33 mouse cellular contexts compared by ENCODE assay signal in genomic region chr9:58763114-58763513, GRCm38 (mm10). TPM values are rescaled to one million over a fixed set of nuclear protein-coding genes. Genes with fewer than 3 reads are reported as not detected.
"Had no signal": no experiment of that assay in that cellular context is flagged by ENCODE, and none has a peak within 500 bp of the region (broad histone marks: within the 10 kb centered on the region; RNA-seq: fewer than 3 reads in every experiment).

No protein-coding gene starts in this region.

- H3K4me1 ChIP-seq: limb, embryonic 10.5 days; limb, embryonic 12.5 days; liver, embryonic 15.5 days; lung, embryonic 15.5 days; midbrain, embryonic 12.5 days; midbrain, embryonic 15.5 days had no signal

- H3K27ac ChIP-seq: limb, embryonic 10.5 days; limb, embryonic 12.5 days; limb, embryonic 13.5 days; limb, embryonic 15.5 days; liver, embryonic 12.5 days; liver, embryonic 13.5 days; liver, embryonic 14.5 days; liver, embryonic 15.5 days; lung, embryonic 15.5 days; macrophage; midbrain, embryonic 10.5 days; midbrain, embryonic 12.5 days; midbrain, embryonic 13.5 days; midbrain, embryonic 15.5 days had no signal

- H3K9ac ChIP-seq: limb, embryonic 12.5 days; limb, embryonic 13.5 days; limb, embryonic 15.5 days; liver, embryonic 12.5 days; liver, embryonic 13.5 days; liver, embryonic 14.5 days; liver, embryonic 15.5 days; liver, postnatal 0 days; lung, embryonic 14.5 days; lung, embryonic 15.5 days; midbrain, embryonic 12.5 days; midbrain, embryonic 13.5 days; midbrain, embryonic 15.5 days had no signal

- H3K4me2 ChIP-seq: limb, embryonic 12.5 days; limb, embryonic 13.5 days; limb, embryonic 15.5 days; liver, embryonic 11.5 days; liver, embryonic 12.5 days; liver, embryonic 13.5 days; liver, embryonic 15.5 days; lung, embryonic 14.5 days; lung, embryonic 15.5 days; midbrain, embryonic 11.5 days; midbrain, embryonic 12.5 days; midbrain, embryonic 13.5 days; midbrain, embryonic 15.5 days had no signal

- ATAC-seq: liver, embryonic 12.5 days; liver, postnatal 0 days; lung, postnatal 0 days; midbrain, embryonic 13.5 days; midbrain, embryonic 15.5 days; midbrain, embryonic 16.5 days had no signal

- H3K4me3 ChIP-seq: limb, embryonic 10.5 days; limb, embryonic 12.5 days; limb, embryonic 13.5 days; limb, embryonic 15.5 days; liver, embryonic 12.5 days; liver, embryonic 13.5 days; liver, embryonic 15.5 days; lung, embryonic 15.5 days; megakaryocyte, embryonic 14.5 days; midbrain, embryonic 10.5 days; midbrain, embryonic 12.5 days; midbrain, embryonic 13.5 days; midbrain, embryonic 15.5 days; myocyte had no signal

- H3K9me3 ChIP-seq: limb, embryonic 10.5 days; limb, embryonic 15.5 days; lung, embryonic 15.5 days; midbrain, embryonic 12.5 days; midbrain, embryonic 13.5 days; midbrain, embryonic 15.5 days had no signal

- H3K27me3 ChIP-seq: limb, embryonic 12.5 days; limb, embryonic 13.5 days; limb, embryonic 15.5 days; liver, embryonic 12.5 days; liver, embryonic 13.5 days; liver, embryonic 15.5 days; lung, embryonic 15.5 days; midbrain, embryonic 12.5 days; midbrain, embryonic 13.5 days; midbrain, embryonic 15.5 days had no signal

- DNase-seq: left cerebral cortex, postnatal 4 days; liver; liver, embryonic 13.5 days; liver, postnatal 0 days; lung, adult 18-20 months; lung, adult 2 months; lung, embryonic 14.5 days; lung, postnatal 10 days; lung, postnatal 14 days; lung, postnatal 36 days; lung, postnatal 4 days; midbrain, embryonic 14.5 days had no signal

- H3K36me3 ChIP-seq: limb, embryonic 10.5 days; limb, embryonic 12.5 days; limb, embryonic 13.5 days; limb, embryonic 15.5 days; liver, embryonic 12.5 days; liver, embryonic 13.5 days; liver, embryonic 15.5 days; lung, embryonic 15.5 days; midbrain, embryonic 10.5 days; midbrain, embryonic 12.5 days; midbrain, embryonic 13.5 days; midbrain, embryonic 15.5 days had no signal

RNA-seq across cellular contexts. Expression of gene Rec114, which starts 19.4 kb away (rescaled TPM):
- total RNA-seq: left cerebral cortex, postnatal 14 days; left cerebral cortex, postnatal 25 days had no signal
- polyA plus RNA-seq: macrophage had no signal
